Mouse (Mus musculus) ES-Bruce4 (cell line): ENCODE measurements around the gene Kat6b. TPM values are rescaled to one million over a fixed set of nuclear protein-coding genes. Genes with fewer than 3 reads are reported as not detected.

ENCODE experiments used
- H3K27ac ChIP-seq: 2 replicates; pipeline ENCODE4 v1.5.1; 2012; ENCODE audit warnings: low read length, inconsistent platforms; ENCODE audit not compliant: insufficient read depth
- H3K27me3 ChIP-seq: 2 replicates; pipeline ENCODE4 v1.6.1; 2012; ENCODE audit warnings: mild to moderate bottlenecking, low read length, inconsistent platforms; ENCODE audit not compliant: control insufficient read depth, poor library complexity, insufficient read depth, severe bottlenecking
- H3K36me3 ChIP-seq: 2 replicates; pipeline ENCODE4 v1.6.1; 2012; ENCODE audit warnings: inconsistent platforms, mild to moderate bottlenecking, low read length, moderate library complexity; ENCODE audit not compliant: control insufficient read depth, poor library complexity, insufficient read depth, severe bottlenecking
- H3K4me1 ChIP-seq: one replicate; pipeline ENCODE4 v1.8.1; 2011; ENCODE audit warnings: low read length; ENCODE audit not compliant: control insufficient read depth, insufficient read depth
- H3K4me3 ChIP-seq: 2 replicates; pipeline ENCODE4 v1.5.1; 2011; ENCODE audit warnings: low read depth, mild to moderate bottlenecking, low read length
- H3K9ac ChIP-seq: 2 replicates; pipeline ENCODE4 v1.6.1; 2012; ENCODE audit warnings: low read depth, mild to moderate bottlenecking, inconsistent platforms; ENCODE audit not compliant: poor library complexity, severe bottlenecking
- H3K9me3 ChIP-seq: replicated peaks from 2 replicates; pipeline ENCODE4 v1.6.1; 2012; ENCODE audit warnings: mild to moderate bottlenecking, low read length, inconsistent platforms; ENCODE audit not compliant: control insufficient read depth, poor library complexity, insufficient read depth, severe bottlenecking
- CTCF ChIP-seq: IDR thresholded peaks from one replicate; pipeline ENCODE4 v1.8.1; 2011; ENCODE audit warnings: low read depth, low read length
- EP300 ChIP-seq: IDR thresholded peaks from 2 replicates; pipeline ENCODE4 v1.6.1; 2011; ENCODE audit warnings: low read depth, low read length; ENCODE audit not compliant: insufficient read depth
- POLR2A ChIP-seq: IDR thresholded peaks from one replicate; pipeline ENCODE4 v1.8.1; 2011; ENCODE audit warnings: low read length; ENCODE audit not compliant: insufficient read depth
- polyA plus RNA-seq: library from polyadenylated mRNA; stranded (reverse); fragments of >200 nt; gene quantifications from 2 replicates; pipeline ENCODE4 v1.2.4, GENCODE M21; 2011; ENCODE audit warnings: low read depth; ENCODE audit not compliant: missing spikeins, insufficient read depth, insufficient read length

Kat6b gene
- polyA plus RNA-seq, 1 experiment: 132 TPM

GRCm38 (mm10) chr14:21523234-21523633 is 42.0 kb downstream of the Kat6b start:
- Histone ChIP-seq H3K27ac (no peak overlapping the region), H3K4me1 (peaks cover 4% of the 10 kb centered on the region)

GRCm38 (mm10) chr14:21523851-21524441 is 42.7 kb downstream of the Kat6b start:
- H3K36me3 ChIP-seq: peaks cover 32% of the 10 kb centered on the region
- no peak overlapping the region for H3K27ac ChIP-seq
- H3K9me3 ChIP-seq: no peaks in the 10 kb centered on the region
- H3K4me1 ChIP-seq: peaks cover 4% of the 10 kb centered on the region
- no peak overlapping the region for H3K9ac ChIP-seq
- no peak overlapping the region for H3K4me3 ChIP-seq
- H3K27me3 ChIP-seq: no peaks in the 10 kb centered on the region
- TF ChIP-seq EP300 (no peak), CTCF (no peak), POLR2A (no peak)

More at GRCm38 (mm10) chr14:21523234-21523633, 42.0 kb downstream of the Kat6b start:
- no peak overlapping the region for H3K9ac ChIP-seq
- no peaks in the 10 kb centered on the region for H3K9me3 ChIP-seq
- no peaks in the 10 kb centered on the region for H3K27me3 ChIP-seq
- H3K4me3 ChIP-seq: no peak overlapping the region
- peaks cover 34% of the 10 kb centered on the region for H3K36me3 ChIP-seq
- TF ChIP-seq CTCF (no peak), POLR2A (no peak), EP300 (no peak)

- Histone ChIP-seq H3K27me3 (no peaks in the 10 kb centered on the region), H3K4me1 (peaks cover 4% of the 10 kb centered on the region), H3K27ac (no peak overlapping the region), H3K36me3 (peaks cover 26% of the 10 kb centered on the region), H3K4me3 (no peak overlapping the region), H3K9ac (no peak overlapping the region), H3K9me3 (no peaks in the 10 kb centered on the region)
- no peak for TF ChIP-seq POLR2A
- no peak for TF ChIP-seq CTCF
Measured at GRCm38 (mm10) chr14:21525674-21526073, 44.4 kb downstream of the Kat6b start.

- no peak overlapping the region; the same call in 1 of the 2 replicates for H3K27ac ChIP-seq
- peaks cover 11% of the 10 kb centered on the region for H3K4me1 ChIP-seq
- H3K4me3 ChIP-seq: no peak overlapping the region
- H3K9me3 ChIP-seq: no peaks in the 10 kb centered on the region
- TF ChIP-seq EP300: no peak
- no peak for TF ChIP-seq POLR2A
- TF ChIP-seq CTCF: no peak
- no peaks in the 10 kb centered on the region for H3K27me3 ChIP-seq
- H3K9ac ChIP-seq: no peak overlapping the region
- peaks cover 35% of the 10 kb centered on the region for H3K36me3 ChIP-seq
Measured at GRCm38 (mm10) chr14:21533566-21533965, 52.3 kb downstream of the Kat6b start.

GRCm38 (mm10) chr14:21534066-21534465 is 52.8 kb downstream of the Kat6b start:
- Histone ChIP-seq H3K9ac (no peak overlapping the region), H3K27me3 (no peaks in the 10 kb centered on the region), H3K4me3 (no peak overlapping the region), H3K9me3 (no peaks in the 10 kb centered on the region), H3K36me3 (peaks cover 31% of the 10 kb centered on the region), H3K27ac (peak overlapping the region; percentile 65; the same call in 1 of the 2 replicates), H3K4me1 (peaks cover 11% of the 10 kb centered on the region)
- TF ChIP-seq POLR2A: no peak
- no peak for TF ChIP-seq CTCF
- no peak for TF ChIP-seq EP300

- Histone ChIP-seq H3K4me3 (no peak overlapping the region), H3K9ac (no peak overlapping the region), H3K27ac (peak overlapping the region; percentile 65; the same call in 1 of the 2 replicates), H3K9me3 (no peaks in the 10 kb centered on the region), H3K27me3 (no peaks in the 10 kb centered on the region), H3K36me3 (peaks cover 26% of the 10 kb centered on the region), H3K4me1 (peaks cover 11% of the 10 kb centered on the region)
- TF ChIP-seq CTCF: no peak
- no peak for TF ChIP-seq EP300
- TF ChIP-seq POLR2A: no peak
Measured at GRCm38 (mm10) chr14:21534542-21535272, 53.5 kb downstream of the Kat6b start.
